Mouse (Mus musculus) brain, adult 2 months (tissue): ENCODE results near the gene Agfg1.

Experiments used
- DNase-seq: peaks from one replicate; pipeline ENCODE4 v3.0.0; 2011; ENCODE audit warnings: low read depth, low spot score

Agfg1 gene

GRCm38 (mm10) chr1:82825256-82825655, 14.0 kb upstream of the Agfg1 start:
- no peak for DNase-seq

- no peak for DNase-seq
These were observed 13.5 kb upstream of the Agfg1 start for GRCm38 (mm10) chr1:82825783-82826182.

- no peak for DNase-seq
These were observed 12.4 kb upstream of the Agfg1 start for GRCm38 (mm10) chr1:82826911-82827310.

- DNase-seq, result no peak
These were observed 8.5 kb upstream of the Agfg1 start for GRCm38 (mm10) chr1:82830771-82831170.

- DNase-seq, result no peak
These were observed 7.6 kb upstream of the Agfg1 start for GRCm38 (mm10) chr1:82831547-82832240.

- DNase-seq, result no peak
These were observed 6.7 kb upstream of the Agfg1 start for GRCm38 (mm10) chr1:82832495-82833021.

GRCm38 (mm10) chr1:82833501-82833900, 5.8 kb upstream of the Agfg1 start:
- no peak for DNase-seq

GRCm38 (mm10) chr1:82834572-82834971, 4.7 kb upstream of the Agfg1 start:
- no peak for DNase-seq

- DNase-seq, result no peak
These were observed 2.7 kb upstream of the Agfg1 start for GRCm38 (mm10) chr1:82836342-82837217.

- DNase-seq, result no peak
These were observed 1.7 kb upstream of the Agfg1 start for GRCm38 (mm10) chr1:82837579-82837978.

- DNase-seq, result no peak
These were observed 601 bp upstream of the Agfg1 start for GRCm38 (mm10) chr1:82838469-82839295.

GRCm38 (mm10) chr1:82839614-82840421, 535 bp downstream of the Agfg1 start:
- no peak for DNase-seq

GRCm38 (mm10) chr1:82855729-82856128, 16.4 kb downstream of the Agfg1 start:
- DNase-seq, result no peak

GRCm38 (mm10) chr1:82858236-82858635, 19.0 kb downstream of the Agfg1 start:
- no peak for DNase-seq

GRCm38 (mm10) chr1:82860391-82860790, 21.1 kb downstream of the Agfg1 start:
- DNase-seq, result no peak

GRCm38 (mm10) chr1:82870202-82870601, 30.9 kb downstream of the Agfg1 start:
- no peak for DNase-seq

- DNase-seq, result peak; percentile 55
These were observed 39.9 kb downstream of the Agfg1 start for GRCm38 (mm10) chr1:82879172-82879571.

GRCm38 (mm10) chr1:82880196-82880595, 40.9 kb downstream of the Agfg1 start:
- peak; percentile 55 for DNase-seq

- DNase-seq, result peak; percentile 28
These were observed 54.0 kb downstream of the Agfg1 start for GRCm38 (mm10) chr1:82893269-82893668.

GRCm38 (mm10) chr1:82900567-82900966, 61.3 kb downstream of the Agfg1 start:
- no peak for DNase-seq

GRCm38 (mm10) chr1:82901201-82901600, 61.9 kb downstream of the Agfg1 start:
- DNase-seq, result no peak
